Mouse (Mus musculus) heart, adult 2 months (tissue): Measurements from ENCODE around the gene 4930539E08Rik. TPM values are rescaled to one million over a fixed set of nuclear protein-coding genes. Genes with fewer than 3 reads are reported as not detected.

Experiments
- DNase-seq, 2 experiments: peaks; one replicate each; pipeline ENCODE4 v3.0.0; 2021
- H3K27ac ChIP-seq: fragments of 200-600 bp; 2 replicates; pipeline ENCODE4 v1.8.1; 2022
- H3K27me3 ChIP-seq: fragments of 200-500 bp; 2 replicates; pipeline ENCODE4 v1.6.1; 2012; ENCODE audit warnings: mild to moderate bottlenecking, low read length, inconsistent platforms, mixed read lengths; ENCODE audit not compliant: control insufficient read depth, insufficient read depth
- H3K36me3 ChIP-seq: fragments of 200-500 bp; 2 replicates; pipeline ENCODE4 v1.6.1; 2012; ENCODE audit warnings: low read length, inconsistent platforms; ENCODE audit not compliant: control insufficient read depth, insufficient read depth
- H3K4me1 ChIP-seq: fragments of 200-500 bp; 2 replicates; pipeline ENCODE4 v1.6.1; 2011; ENCODE audit warnings: low read length; ENCODE audit not compliant: control insufficient read depth, insufficient read depth
- H3K4me3 ChIP-seq: fragments of 200-600 bp; 2 replicates; pipeline ENCODE4 v1.8.1; 2022
- H3K79me2 ChIP-seq: fragments of 200-500 bp; replicated peaks from 2 replicates; pipeline ENCODE4 v1.6.1; 2012; ENCODE audit warnings: mild to moderate bottlenecking, inconsistent platforms, low read length, moderate library complexity, mixed read lengths; ENCODE audit not compliant: control insufficient read depth, insufficient read depth
- H3K9ac ChIP-seq: fragments of 200-500 bp; 2 replicates; pipeline ENCODE4 v1.6.1; 2012; ENCODE audit warnings: low read depth, mild to moderate bottlenecking, control low read depth, inconsistent platforms, low read length, mixed read lengths
- CTCF ChIP-seq: fragments of 200-600 bp; IDR thresholded peaks from 2 replicates; pipeline ENCODE4 v1.8.1; 2022; ENCODE audit warnings: antibody characterized with exemption, mild to moderate bottlenecking, moderate library complexity
- EP300 ChIP-seq: fragments of 200-500 bp; IDR thresholded peaks from 2 replicates; pipeline ENCODE4 v1.6.1; 2011; ENCODE audit warnings: low read depth, low read length, control low read depth; ENCODE audit not compliant: insufficient read depth
- POLR2A ChIP-seq: fragments of 200-500 bp; IDR thresholded peaks from 2 replicates; pipeline ENCODE4 v1.6.1; 2011; ENCODE audit warnings: mild to moderate bottlenecking, low read depth, low read length, control low read depth; ENCODE audit not compliant: insufficient read depth
- WGBS: fragments of 180-500 bp; shearing (Covaris S2); methylation state at CpG from one replicate; pipeline ENCODE4 v1.1.7; 2018; 5-methylcytosine and 5-hydroxymethylcytosine counted together
- intact Hi-C: fragments of 180-260 bp; cut with DNase I; formaldehyde crosslinking; loops from one replicate; pipeline ENCODE4 v1.15.1; 2025
- polyA plus RNA-seq: library from polyadenylated mRNA; depleted of rRNA; stranded (reverse); fragments of >200 nt; gene quantifications from 2 replicates; pipeline ENCODE4 v1.2.3, GENCODE M21; 2012
- total RNA-seq, 2 experiments: library from RNA; stranded (reverse); gene quantifications; 2 replicates each; pipeline ENCODE4 v1.2.3; 2021

The 4930539E08Rik gene
- total and polyA plus RNA-seq, 3 experiments = 0.08 TPM; not detected in 2

DNA sequence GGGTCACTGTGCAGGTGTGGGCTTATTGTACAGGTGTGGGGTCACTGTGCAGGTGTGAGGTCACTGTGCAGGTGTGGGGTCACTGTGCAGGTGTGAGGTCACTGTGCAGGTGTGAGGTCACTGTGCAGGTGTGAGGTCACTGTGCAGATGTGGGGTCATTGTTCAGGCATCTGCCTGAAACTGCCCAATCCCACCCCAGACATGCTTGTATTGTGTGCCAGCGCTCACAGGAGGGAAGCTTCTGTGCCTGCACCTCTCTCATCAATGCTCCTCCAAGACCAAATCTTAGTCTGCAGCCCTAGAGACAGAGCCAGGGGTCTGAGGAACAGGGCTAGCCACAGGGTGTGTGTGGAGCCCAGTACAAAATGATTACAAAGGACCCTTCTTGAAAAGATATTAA lies 1.4 kb upstream of the 4930539E08Rik start:
- no peak overlapping the region for H3K27ac ChIP-seq
- H3K4me1 ChIP-seq = no peaks in the 10 kb centered on the region
- intact Hi-C loops = no loop called here
- H3K9ac ChIP-seq = no peak overlapping the region
- TF ChIP-seq CTCF (no peak), EP300 (no peak), POLR2A (no peak)
- no peak overlapping the region for H3K4me3 ChIP-seq
- H3K27me3 ChIP-seq = no peaks in the 10 kb centered on the region
- no peak for DNase-seq
- no peaks in the 10 kb centered on the region for H3K79me2 ChIP-seq
- WGBS = 91% methylated on average over 1 of the region's 1 CpGs
- H3K36me3 ChIP-seq = no peaks in the 10 kb centered on the region

- Histone ChIP-seq H3K4me3 (no peak overlapping the region), H3K27ac (no peak overlapping the region), H3K27me3 (no peaks in the 10 kb centered on the region), H3K9ac (no peak overlapping the region), H3K4me1 (no peaks in the 10 kb centered on the region), H3K36me3 (no peaks in the 10 kb centered on the region), H3K79me2 (no peaks in the 10 kb centered on the region)
- DNase-seq = no peak
- WGBS = 89% methylated on average over 6 of the region's 6 CpGs
- intact Hi-C loops = no loop called here
- no peak for TF ChIP-seq CTCF
- TF ChIP-seq POLR2A = no peak
- no peak for TF ChIP-seq EP300
These were observed 1.2 kb downstream of the 4930539E08Rik start for GRCm38 (mm10) chr17:28913940-28914339.

DNA sequence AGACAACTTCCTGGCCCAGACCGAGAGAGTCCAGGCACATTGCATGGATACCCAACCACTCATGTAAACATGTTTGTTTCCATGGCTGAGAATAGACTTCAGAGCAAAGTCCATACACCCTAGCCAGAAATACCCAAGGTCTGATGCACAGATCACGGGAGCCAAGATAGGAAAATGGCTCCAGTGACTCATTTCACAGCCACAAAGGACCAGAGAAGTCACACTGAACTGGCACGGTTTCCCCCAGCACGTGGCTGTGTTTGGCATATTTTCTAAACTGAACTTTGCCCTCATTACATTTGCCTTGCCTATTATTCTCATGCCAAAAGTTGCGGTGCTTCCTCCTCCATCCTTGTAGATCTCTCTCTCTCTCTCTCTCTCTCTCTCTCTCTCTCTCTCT lies 1.9 kb downstream of the 4930539E08Rik start:
- intact Hi-C loops = no loop called here
- TF ChIP-seq EP300 (no peak), POLR2A (no peak), CTCF (no peak)
- Histone ChIP-seq H3K4me1 (no peaks in the 10 kb centered on the region), H3K4me3 (no peak overlapping the region), H3K79me2 (no peaks in the 10 kb centered on the region), H3K9ac (no peak overlapping the region), H3K36me3 (no peaks in the 10 kb centered on the region), H3K27me3 (no peaks in the 10 kb centered on the region), H3K27ac (no peak overlapping the region)
- DNase-seq = no peak
- WGBS = 34% methylated on average over 5 of the region's 5 CpGs

DNA sequence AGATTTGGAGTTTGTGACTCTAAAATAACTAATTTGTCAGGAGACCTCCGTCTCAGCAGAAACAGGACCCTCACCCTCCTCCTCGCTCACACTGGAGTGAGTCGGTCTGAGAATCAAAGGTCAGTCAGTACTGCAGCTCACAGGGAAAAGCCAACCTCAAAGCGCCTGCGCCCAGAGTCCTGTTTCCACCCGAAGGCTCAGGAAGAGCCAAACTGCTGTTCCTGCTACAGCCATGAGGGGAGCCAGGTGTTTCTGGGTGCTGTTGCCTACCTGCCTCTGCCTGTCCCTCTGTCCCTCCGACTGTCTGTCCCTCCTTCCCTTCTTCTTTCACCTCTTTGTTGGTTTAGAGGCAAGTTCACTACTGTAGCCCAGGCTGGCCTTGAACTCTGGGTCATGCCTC lies 5.0 kb downstream of the 4930539E08Rik start:
- H3K79me2 ChIP-seq = no peaks in the 10 kb centered on the region
- no peak overlapping the region for H3K27ac ChIP-seq
- H3K27me3 ChIP-seq = no peaks in the 10 kb centered on the region
- TF ChIP-seq CTCF = no peak
- intact Hi-C loops = no loop called here
- no peaks in the 10 kb centered on the region; the same call in 1 of the 2 replicates for H3K4me1 ChIP-seq
- 74% methylated on average over 7 of the region's 7 CpGs for WGBS
- H3K36me3 ChIP-seq = no peaks in the 10 kb centered on the region
- no peak overlapping the region for H3K9ac ChIP-seq
- no peak overlapping the region for H3K4me3 ChIP-seq
- DNase-seq = no peak

GRCm38 (mm10) chr17:28909252-28909941 lies 5.7 kb downstream of the 4930539E08Rik start:
- H3K27me3 ChIP-seq = no peaks in the 10 kb centered on the region
- H3K36me3 ChIP-seq = no peaks in the 10 kb centered on the region
- WGBS = 12% methylated on average over 29 of the region's 29 CpGs
- no peaks in the 10 kb centered on the region; the same call in 1 of the 2 replicates for H3K4me1 ChIP-seq
- no peak overlapping the region for H3K27ac ChIP-seq
- peak; percentile 36 to 60 for DNase-seq
- H3K4me3 ChIP-seq = no peak overlapping the region
- no peak for TF ChIP-seq EP300
- TF ChIP-seq CTCF = peak; percentile 68
- H3K79me2 ChIP-seq = no peaks in the 10 kb centered on the region
- intact Hi-C loops = no loop called here
- no peak overlapping the region; the same call in 1 of the 2 replicates for H3K9ac ChIP-seq

DNA sequence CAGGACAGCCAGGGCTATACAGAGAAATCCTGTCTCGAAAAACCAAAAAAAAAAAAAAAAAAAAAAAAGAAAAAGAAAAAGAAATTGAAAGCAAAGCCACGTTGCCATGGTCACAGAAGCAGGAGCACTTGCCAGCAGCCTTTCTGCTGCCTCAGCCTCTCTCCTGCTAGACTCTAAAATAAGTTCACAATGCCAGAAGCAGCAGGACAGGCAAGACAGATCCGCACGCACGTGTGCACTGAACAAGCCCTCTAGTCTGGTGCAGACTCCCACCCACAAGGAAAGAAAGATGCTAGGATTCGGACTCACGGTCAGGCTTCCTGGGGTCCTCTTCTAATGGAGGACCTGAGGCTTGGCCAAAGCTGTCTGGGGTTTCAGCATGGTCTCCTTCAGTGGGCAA lies 7.2 kb downstream of the 4930539E08Rik start:
- Histone ChIP-seq H3K79me2 (no peaks in the 10 kb centered on the region), H3K4me3 (no peak overlapping the region), H3K9ac (no peak overlapping the region), H3K27ac (no peak overlapping the region), H3K4me1 (no peaks in the 10 kb centered on the region; the same call in 1 of the 2 replicates), H3K27me3 (no peaks in the 10 kb centered on the region), H3K36me3 (no peaks in the 10 kb centered on the region)
- DNase-seq = no peak
- intact Hi-C loops = no loop called here
- no peak for TF ChIP-seq POLR2A
- no peak for TF ChIP-seq CTCF
- TF ChIP-seq EP300 = no peak
- 76% methylated on average over 7 of the region's 7 CpGs for WGBS
